Mouse (Mus musculus): ENCODE measurements around the gene Pde6h.
"Not testable (repeated sequence)": the region's sequence is repeated elsewhere in the genome, so short reads cannot be mapped to it uniquely, and the experiment has no call there.

Gene Pde6h

DNA sequence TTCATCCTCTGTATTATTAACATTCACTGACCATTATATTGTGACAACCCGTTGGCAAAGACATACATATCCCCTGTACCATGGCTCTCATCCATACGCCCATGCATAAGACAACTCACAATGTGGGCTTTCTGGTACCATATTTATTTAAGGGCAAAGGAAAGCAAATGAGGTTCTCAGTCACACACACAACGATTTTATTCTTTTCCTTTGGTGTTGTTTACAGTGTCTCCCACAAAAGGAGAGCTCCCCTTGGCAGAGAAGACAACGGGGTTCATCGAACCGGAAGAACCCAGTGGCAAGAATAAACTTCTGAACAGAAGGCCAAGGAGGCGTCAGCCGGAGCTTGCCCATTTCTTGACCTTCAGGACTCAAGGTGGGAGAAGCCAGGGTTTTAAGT is at the start of gene Pde6h:
Gene Pde6h, plus strand, starts transcription at position 301 of the 400 bp plus-strand sequence.
- DNase-seq (ENCODE audit: low spot score in 2 of 2) = no peak

DNA sequence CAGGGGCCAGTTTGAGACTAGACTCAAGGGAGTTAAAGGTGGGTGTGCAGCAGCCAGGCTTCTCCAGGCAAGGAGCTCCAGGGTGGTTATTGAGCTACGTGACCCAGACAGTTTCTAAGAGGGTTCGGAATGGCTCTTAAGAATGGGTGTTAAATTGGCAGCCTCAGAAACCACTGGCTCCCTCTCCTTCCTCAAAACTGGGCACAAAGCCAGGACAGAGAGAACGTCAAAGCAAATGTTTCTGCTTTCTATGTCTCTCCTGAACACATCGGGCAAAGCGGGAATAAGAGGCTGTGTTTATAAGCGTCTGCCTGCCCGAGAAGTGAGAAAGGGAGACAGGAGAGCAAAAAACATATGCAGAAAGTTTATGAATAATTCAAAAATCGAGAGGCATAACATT is 49.0 kb upstream of the Pde6h start:
- no peak for DNase-seq (ENCODE audit: low spot score in 2 of 2)

DNA sequence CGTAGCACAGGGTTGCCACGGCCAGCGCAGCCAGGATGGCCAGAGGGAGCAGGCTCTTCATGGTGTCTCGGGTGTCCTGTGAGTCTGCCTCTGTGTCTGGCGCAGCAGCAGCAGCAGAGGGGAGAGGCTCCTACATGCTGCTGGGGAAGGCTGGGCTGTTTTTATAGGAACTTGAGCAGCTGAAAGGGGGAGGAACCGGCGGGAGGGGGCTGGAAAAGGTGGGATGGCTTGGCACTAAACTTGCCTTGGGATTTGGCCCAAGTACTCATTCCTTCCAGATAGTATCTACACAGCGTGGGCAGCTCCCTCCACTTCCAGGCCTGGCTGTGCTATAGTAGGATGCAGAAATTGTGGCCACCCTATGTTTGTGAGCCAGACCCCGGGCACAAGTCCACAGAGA is 48.0 kb upstream of the Pde6h start, which contains the start of gene Mgp:
Gene Mgp, minus strand, starts transcription at position 154 of the 400 bp plus-strand sequence.
- no peak for DNase-seq (ENCODE audit: low spot score in 2 of 2)

DNA sequence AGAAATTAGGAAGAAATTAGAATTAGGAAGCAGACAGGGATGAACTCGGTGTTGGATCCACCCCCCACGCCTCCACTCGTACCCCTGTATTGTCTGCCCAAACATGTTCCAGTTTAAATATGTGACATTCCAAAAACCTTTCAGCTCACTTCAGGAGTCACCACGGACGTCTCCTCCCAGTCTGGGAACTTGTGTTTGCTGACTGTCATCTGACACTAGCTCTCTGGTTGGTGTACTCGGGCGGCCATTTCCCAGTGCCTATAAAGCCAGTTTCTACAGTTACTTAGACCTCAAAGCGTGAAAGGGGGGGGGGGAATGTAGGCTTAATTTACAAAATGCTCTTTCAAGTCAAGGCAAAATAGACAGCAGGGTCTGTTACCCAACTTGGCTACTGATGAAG is 42.0 kb upstream of the Pde6h start:
- DNase-seq (ENCODE audit: low spot score in 2 of 2) = no peak

DNA sequence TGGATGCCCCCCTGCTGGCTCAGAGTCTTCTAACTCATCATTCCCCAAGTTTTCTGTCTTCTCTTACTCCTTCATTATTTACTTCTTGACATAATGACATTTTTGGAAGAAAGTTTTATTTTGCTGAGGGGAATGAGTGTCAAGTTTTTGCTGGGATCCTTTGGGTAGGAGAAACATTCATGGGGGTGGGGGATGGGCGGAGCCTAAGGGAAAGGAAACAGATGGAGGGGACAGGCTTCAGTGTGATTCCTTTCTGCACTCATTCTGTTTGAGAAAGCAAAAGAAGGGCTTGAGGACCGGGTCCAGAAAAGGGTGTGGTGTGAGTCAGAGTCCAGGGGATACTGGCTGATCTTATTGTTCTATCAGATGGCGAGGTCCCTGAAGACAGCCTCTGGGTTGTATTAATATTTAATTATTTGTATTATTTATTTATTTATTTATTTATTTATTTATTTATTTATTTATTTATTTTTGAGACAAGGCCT is 40.2 kb upstream of the Pde6h start:
- no peak for DNase-seq (ENCODE audit: low spot score in 2 of 2)

DNA sequence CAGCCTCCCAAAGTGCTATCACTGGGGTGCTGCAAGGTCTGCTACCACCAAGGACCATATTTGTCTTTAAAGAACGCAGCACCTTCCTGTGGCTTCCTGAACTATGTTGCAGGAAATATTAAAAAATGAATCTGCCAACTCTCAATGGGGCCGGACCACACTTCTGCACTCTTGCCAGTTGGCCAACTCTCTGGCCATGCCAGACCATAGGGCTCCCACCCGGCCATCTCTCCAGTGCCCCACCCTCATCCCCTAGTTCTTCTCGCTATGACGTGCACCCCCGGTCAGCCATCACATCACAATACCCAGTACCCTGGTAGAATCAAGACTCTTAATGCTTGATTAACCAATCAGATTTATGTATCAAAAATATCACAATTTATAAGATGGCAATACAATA is 39.7 kb upstream of the Pde6h start:
- DNase-seq (ENCODE audit: low spot score in 2 of 2) = no peak

DNA sequence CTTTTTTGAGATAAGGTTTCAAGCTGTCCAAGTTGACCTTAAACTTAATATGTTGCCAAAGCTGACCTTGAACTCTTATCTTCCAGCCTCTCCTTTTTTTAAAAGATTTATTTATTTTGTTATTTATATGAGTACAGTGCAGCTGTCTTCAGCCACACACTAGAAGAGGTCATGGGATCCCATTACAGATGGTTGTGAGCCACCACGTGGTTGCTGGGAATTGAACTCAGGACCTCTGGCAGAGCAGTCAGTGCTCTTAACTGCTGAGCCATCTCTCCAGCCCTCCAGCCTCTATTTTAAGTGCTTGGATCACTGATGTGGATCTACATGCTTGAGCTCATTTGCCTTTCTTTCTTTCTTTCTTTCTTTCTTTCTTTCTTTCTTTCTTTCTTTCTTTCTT is 38.9 kb upstream of the Pde6h start:
- DNase-seq (ENCODE audit: low spot score in 2 of 2) = not testable (repeated sequence)

DNA sequence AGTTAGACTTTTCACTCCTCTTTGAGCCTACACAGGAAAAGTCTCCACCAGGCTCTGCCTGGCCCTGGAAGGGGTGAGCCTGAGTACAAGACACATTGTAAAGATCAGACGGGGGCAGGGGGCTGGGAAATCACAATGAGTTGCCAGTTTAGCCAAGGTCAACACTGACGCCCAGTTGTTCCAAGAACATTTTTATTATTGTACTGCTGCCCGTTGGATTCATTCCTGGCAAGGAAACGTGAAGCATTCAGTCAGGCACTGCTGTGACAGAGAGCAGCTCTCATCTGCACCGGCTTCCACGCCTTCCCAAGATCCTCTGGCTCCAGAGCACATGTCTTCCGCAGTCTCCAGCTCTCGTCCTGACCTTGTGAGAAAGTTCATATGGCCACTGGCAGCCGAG is 35.8 kb upstream of the Pde6h start:
- no peak for DNase-seq (ENCODE audit: low spot score in 2 of 2)

DNA sequence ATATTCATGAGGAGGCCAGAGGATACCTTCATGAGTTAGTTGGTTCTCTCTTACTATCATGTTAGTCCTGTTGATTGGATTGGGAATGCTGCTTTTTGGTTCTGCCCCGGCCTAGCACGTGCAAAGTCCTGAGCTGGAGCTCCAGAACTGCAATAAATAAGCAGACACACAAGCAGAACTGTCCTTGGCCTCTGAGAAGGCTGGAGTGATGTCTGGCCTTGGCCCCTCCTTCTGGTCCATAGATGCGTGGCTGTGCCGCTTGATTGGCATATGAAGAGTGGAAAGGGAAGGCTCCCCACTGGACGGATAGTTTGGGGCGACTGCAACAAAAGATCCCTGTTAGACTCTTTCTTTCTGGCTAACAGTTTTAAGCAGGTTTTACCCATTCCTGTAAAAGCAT is 34.6 kb upstream of the Pde6h start:
- no peak for DNase-seq (ENCODE audit: low spot score in 2 of 2)

DNA sequence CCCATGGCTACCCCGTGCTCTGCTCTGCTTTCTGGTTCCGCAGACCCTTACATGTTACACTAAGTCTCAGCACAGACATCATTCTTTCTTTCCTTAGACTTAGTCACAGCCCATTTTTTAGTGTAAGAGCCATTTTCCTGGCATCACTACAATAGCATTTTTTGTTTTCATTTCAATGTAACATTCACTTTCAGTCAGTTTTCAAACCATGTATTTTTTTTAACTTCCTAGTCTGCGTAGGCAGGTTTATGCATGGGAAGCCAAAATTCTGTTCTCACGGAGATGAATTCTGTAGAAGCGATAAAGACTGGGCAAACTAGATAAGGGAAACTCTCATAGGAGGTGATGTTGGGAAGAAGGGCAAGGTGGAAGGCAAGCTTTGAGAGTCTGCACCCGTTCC is 34.1 kb upstream of the Pde6h start:
- DNase-seq (ENCODE audit: low spot score in 2 of 2) = no peak

DNA sequence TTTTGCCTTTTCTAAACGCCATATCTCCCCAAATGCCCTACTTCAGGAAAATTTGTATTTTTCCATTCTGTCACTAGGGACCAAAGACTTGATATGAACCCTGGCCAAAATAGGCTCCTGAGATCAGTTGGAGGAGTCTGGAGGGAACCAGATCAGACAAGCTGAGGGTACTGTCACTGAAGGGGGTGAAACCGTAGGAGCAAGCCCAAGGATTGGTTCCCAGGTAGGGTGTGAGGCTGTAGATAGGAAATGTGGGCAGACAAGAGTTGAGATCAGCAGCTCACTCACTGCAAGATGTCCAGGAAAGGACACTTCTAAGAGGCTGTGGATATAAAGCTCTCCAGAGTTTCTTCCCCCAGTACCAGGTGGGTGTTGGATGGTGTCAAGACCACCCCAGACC is 31.6 kb upstream of the Pde6h start:
- DNase-seq (ENCODE audit: low spot score in 2 of 2) = no peak

DNA sequence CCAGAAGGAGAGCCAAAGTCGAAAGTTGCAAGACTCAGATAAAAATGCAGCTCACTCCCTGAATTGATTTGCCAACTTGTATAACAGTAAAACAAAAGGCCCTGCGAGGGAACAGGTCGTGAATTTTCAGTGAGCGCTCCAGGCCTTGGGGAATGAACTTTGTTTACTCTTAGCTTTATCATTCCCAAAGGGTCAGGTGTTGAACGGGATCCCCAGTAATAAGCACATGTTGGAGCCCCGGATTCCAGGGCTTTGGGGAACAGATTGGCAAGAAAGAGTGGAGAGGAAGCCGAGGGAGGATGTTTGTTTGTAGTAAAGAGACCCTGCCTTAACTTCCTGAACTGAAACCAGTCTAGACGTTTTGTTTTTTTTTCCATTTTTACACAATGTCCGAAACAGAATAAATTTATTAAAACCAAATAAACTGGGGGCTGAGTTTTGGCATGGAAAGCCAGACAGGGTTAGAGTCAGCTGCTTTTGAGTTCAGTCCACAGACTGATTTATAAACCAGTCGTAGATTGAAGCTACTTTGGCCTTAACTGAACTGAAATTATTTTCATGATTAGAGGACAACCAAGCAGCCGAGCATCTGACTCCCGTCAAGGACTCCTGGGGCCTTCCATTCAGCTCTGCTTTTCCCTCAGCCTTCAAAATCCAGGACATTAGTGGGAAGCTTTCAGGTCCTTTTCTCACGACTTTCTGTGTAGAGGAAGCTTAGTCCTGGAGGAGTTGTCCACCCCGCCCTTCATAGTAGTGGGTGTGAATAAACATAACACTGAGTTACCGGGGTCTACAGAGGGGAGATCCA is 28.9 kb upstream of the Pde6h start:
- DNase-seq (ENCODE audit: low spot score in 2 of 2) = no peak

DNA sequence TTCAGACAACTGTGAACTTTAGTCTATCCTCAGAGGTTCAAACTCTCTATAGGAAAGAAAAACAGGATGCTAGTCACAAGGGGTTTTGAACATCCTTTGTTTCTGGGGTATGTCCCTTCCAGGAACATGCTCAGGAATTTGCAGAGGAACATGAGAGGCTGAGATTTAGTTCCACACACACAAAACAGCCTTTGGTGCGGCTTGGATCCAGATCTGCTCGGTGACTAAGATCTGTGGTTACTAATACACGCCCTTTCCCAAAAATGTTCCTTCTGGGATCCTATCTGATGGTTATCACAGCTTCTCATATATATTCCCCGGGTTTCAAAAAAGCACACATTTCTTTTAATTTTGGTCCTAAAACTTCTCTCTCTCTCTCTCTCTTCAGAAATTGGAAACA is 25.8 kb upstream of the Pde6h start:
- no peak for DNase-seq (ENCODE audit: low spot score in 2 of 2)

DNA sequence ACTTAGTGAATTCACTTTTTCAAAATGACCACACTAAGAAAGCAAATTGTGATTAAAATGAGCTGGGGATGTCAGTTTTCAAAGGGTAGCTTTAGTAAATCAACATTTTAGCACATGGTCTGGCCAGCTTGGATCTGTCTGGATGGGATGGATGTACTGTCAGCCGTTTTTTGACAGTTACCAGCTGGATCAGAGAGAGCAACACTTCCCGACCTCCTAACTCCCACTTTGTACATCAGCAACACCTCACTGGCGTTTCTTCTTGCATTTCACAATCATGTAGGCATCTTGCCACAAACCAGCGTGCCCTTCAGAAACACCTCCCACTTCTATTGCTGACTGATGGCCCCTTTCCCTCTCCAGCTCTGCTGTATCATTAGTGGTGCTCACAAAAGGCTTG is 25.4 kb upstream of the Pde6h start:
- DNase-seq (ENCODE audit: low spot score in 2 of 2) = no peak

DNA sequence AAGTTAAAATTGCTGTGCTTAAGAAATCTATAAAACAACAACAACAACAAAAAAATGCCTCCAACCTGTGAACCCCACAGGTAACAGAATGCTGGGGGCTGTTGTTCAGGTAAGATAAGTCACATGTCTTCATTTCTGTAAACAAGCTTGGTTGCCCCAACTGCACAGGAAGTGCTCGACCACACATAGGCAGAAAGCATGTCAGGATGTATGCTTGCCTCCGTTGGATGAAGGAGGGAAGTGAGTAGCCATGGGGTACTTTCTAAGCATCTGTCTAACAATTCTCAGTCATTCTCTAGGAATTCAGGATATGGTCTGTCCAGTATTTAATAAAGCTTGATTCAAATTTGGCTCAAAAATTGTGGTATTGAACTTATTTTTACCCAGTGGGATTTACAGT is 24.7 kb upstream of the Pde6h start:
- no peak for DNase-seq (ENCODE audit: low spot score in 2 of 2)

DNA sequence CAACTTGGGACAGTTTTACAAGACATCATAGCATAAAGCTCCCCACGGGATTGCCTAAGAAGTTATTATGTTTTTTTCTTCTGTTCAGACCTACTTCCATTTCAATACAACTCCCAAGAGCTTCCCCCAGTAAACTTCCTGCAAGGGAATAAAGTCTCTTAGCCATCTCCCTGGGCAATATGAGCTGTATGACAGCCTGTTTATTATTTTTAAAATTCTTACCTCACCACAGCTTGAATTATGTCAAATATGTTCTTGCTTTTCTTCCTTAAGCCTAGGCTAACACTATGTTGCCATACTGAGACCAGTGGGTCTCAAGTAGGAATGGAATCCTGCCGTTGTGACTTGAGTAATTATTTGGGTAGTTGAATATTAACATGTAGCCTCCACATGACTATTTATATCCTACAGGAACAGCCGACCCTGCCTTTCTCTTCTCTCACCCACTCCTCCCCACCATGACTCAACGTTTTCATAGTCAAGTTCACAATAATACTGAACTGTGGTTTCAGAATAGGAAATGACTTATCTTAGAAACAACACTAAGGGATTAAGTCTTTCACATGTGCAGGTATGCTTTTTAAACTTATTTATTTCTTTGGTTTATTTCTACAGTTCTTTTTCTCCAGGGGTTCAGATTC is 23.1 kb upstream of the Pde6h start:
- DNase-seq (ENCODE audit: low spot score in 2 of 2) = no peak

DNA sequence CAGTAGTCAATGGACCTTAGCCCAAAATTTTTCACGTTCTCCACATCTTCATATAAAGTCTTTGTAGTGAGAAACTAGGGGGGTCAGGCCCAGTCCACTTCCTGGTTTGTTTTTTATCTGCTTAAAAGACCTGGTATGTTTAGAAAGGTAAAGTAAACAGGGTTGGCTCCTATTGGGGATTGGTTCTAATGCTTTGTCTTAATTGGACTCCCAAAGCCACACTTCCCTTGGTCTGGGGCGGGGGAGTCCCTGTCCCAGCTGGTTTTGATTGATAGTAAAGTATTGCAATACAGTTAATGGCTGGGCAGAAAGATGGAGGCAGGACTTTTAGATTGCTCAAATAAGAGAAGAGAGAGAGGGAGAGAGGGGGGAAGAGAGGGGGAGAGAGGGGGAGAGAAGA is 22.6 kb upstream of the Pde6h start:
- DNase-seq (ENCODE audit: low spot score in 2 of 2) = no peak

DNA sequence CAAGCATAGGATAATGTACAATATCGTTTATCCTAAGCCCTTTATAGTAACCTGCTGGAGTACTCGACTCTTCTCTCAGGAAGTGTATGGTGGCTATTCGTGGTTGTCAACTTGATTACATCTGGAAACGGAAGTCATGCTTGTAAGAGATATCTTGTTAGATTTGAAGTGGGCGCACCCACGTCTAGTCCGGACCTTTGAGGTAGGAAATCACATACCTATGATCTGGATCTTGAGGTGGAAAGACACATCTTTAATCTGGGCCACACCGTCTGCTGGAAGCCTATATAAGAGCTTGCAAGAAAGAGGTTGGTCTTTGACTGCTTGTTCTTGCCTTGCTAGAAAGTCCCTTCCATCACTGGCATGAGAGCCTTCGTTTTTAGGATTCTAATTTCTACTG is 21.1 kb upstream of the Pde6h start:
- no peak for DNase-seq (ENCODE audit: low spot score in 2 of 2)

DNA sequence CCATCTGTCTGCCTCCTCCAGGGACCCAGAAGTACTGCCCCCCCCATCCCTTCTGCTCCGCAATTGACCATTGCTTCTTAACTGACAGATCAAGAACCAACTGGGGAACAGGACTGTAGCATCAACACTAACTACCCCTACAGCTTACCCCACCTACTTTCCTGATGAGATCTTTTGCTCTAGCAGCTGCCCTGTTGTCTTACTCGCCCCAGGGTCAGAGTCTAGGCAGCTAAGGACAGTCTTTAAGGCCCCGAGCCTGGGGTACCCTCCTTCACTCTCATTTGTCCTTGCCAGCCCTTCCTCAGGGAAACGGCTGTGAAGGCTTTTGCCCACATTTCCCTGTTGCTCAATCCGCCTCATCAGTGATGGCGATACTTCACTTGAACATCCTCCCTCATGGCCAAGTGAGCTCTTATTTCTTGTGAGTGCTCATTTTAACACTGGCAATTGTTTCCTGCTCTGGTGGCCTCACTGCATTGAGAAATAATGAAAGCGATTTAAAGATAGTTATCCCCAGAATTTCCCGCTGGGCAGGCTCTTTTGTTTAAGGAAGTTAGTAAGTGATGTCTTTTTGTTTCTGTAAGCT is 19.7 kb upstream of the Pde6h start:
- DNase-seq (ENCODE audit: low spot score in 2 of 2) = no peak

DNA sequence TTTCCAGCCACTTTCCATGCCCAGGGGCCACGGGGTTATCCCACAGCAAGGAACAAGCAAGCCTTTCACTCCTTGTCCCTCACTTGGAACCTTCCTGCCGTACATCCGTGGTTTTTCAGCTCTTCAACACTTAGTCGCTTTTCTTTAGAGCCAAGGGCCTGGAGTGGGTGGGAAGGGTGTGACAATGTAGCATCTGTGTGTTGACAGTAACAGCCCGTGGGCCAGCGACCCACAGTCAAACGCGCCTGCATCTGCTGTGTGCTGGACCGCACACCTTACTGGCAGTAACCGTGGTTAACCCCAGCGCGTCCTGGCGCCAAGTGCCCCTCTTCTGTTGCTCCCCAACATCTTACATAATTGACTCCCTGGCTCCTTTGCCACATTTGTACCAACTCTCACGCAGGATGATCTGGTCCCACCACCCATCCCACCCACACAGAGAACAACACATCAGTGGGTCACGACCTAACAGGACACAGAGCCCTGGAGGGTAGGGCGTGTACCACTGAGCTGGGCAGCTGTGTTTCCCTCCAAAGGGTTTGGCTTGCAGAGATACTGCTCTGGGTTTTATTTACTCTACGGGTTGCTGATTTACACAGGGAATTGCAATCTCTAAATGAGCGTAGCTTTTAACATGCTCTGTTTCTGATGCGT is 17.2 kb upstream of the Pde6h start:
- DNase-seq (ENCODE audit: low spot score in 2 of 2) = no peak

DNA sequence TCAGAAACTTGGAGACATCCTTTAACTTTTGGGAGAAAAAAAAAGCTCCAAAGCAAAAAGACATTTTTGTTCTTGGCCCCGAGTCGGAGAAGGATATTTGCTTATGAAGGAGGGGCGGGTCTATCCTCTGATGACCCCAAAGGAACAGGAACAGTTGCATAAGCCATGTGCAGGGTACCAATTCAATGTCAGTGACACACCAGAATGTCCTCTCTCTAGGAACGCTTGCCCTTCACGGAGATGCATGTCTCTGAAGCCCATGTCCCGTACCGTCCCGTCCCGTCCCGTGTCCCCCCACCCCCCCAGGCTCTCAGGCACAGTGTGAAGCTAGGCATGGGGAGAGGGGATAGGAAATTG is 16.7 kb upstream of the Pde6h start:
- DNase-seq (ENCODE audit: low spot score in 2 of 2) = no peak

DNA sequence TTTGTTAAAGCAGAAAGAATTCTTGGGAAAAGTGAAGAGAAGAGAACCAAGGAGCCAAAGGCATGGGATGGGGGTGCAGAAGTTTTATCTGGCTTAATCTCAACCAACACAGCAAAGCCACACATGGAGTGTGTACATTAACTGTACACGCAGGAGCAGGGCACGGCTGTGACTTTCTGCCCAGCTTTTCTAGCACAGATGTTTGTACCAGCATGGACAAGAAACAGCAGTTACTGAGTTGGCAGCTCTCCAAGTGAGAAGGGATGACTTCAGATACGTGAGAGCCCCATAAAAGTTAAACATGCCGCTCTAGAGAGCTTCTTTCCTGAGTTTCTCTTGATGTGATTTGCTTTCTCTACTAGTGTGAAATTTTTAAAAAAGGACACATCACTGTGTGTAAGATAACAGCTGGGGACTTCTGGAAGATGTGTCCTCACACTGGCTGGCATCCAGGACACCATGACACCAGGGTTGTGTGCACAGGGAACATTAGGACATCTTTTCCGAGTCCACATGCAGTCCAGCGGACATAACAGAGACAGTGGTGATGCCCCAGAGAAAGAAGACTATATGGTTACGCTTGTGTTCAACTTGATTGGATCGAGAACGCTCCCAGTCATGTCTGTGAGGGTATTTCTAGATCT is 13.3 kb upstream of the Pde6h start:
- DNase-seq (ENCODE audit: low spot score in 2 of 2) = no peak
